Mouse (Mus musculus) bone marrow, adult 2 months (tissue): ENCODE data around the gene Grwd1.

Experiments
- CTCF ChIP-seq: fragments of 200-500 bp; IDR thresholded peaks from 2 replicates; pipeline ENCODE4 v1.5.1; 2011; ENCODE audit warnings: low read length, control low read depth; ENCODE audit not compliant: control insufficient read depth, insufficient read depth
- POLR2A ChIP-seq: fragments of 200-500 bp; IDR thresholded peaks from 2 replicates; pipeline ENCODE4 v1.6.1; 2011; ENCODE audit warnings: low read depth, mild to moderate bottlenecking, control low read depth, low read length, borderline replicate concordance; ENCODE audit not compliant: control insufficient read depth

DNA sequence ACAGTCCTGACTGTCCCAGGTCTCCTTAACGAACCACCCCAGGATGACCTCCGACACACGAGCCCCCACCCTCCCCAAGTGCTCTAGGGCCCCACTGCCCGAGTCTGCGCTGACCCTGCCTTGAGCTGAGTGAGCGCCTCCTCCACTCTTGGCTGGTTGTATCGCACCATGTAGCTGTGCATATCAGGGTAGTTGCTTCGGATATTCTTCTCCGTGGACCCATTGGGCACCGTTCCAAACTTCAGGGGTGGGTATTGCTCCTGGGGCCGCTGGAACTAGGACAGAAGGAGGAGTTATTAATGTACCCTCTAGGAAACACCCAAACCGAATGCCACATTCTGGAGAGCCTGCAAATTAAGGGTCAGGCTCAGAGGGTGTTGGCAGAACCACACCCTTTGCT, 22.3 kb upstream of the Grwd1 start:
- TF ChIP-seq CTCF (no peak), POLR2A (no peak)
